Mouse (Mus musculus): ENCODE measurements at regions not wholly inside any gene's neighbourhood (a gene's known extent, or its start where the extent isn't known, plus 50 kb on each side); places are given as distances from the start of the nearest gene placed in this dataset.

DNA sequence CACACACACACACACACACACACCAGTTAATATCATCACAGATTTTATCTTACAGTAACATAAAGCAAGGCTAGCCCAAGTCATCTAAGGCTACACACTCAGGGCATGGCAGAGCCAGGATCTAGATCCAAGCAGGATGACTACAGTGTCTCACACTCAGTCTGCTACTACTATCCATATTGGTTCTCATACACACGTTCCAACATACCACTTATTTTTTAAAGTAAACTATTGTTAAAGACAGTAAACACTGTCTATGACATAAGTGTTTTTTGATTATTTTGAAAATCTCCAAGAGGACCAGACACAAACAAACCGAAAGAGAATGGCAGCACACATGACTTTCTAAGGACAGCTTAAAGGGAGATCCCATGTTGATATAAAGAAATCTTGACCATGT, 306.3 kb downstream of the Gm11361 start:
- no peak for TF ChIP-seq EP300 (IDR thresholded peaks at IDR 0.05; ENCODE audit: low read depth)
- TF ChIP-seq CTCF (IDR thresholded peaks at IDR 0.05; ENCODE audit: low read depth) = no peak
